Mouse (Mus musculus) embryonic stem cell, embryonic (primary cell): ENCODE measurements around the gene Tmem170.

ENCODE experiments used
- CTCF ChIA-PET, 4 experiments: fragments of 300-600 bp in 2 of 4; fragments of 350-600 bp in 2 of 4; sonication (Branson Sonifier 250); formaldehyde crosslinking; loops; one replicate each; lab custom pipeline; 2022; ENCODE audit warnings: inconsistent platforms in 2 of 4; lab: Charles Lee
- POLR2A ChIA-PET, 4 experiments: fragments of 300-600 bp in 2 of 4; fragments of 350-600 bp in 2 of 4; sonication (Branson Sonifier 250); formaldehyde crosslinking; loops; one replicate each; lab custom pipeline; 2022; ENCODE audit warnings: antibody characterized with exemption in 4 of 4, inconsistent platforms in 1 of 4; lab: Charles Lee

Gene Tmem170

DNA sequence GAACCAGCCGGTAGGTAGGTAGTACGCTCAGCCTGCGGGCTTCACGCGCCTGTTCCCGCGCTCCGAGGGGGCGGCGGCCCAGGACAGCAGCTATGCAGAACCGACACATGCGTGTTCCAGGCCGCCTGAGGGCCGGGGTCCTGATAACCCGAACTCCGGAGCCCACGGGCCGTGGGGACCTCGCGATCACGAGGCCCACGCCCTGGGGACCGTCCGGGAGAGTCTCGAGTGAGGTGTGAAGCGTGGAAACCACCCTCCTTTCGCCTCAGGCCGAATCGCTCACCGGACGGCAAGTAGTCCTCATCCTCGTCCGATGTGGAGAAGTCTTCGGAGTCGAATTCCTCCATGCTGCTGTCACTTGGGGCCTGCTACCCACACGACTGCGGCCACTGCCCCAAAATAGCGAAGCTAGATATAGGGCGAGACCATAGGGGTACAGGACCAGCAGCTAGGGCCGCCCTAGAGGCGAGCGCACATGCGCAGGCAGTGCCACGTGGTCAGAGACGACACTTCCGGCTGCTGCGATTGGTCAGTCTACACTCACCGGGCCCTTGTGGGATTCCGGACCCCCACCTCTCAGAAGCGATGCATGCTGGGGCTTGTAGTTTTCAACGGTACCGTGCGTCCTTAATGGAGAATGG is 22.6 kb downstream of the Tmem170 start, which contains the start of gene Cfdp1:
TSS of gene Cfdp1 (minus strand) at position 431 of the 641 bp plus-strand sequence.
- ChIA-PET POLR2A (interaction anchor here (0.6 to 2.3 kb wide), 28 partner anchors 8 to 550 kb away, joined by 3 to 12 read pairs (median 3); partner anchors contain the start of genes Gabarapl2 (in 2 of the 4), Adat1 (in 1 of the 4), Chst5 (in 1 of the 4) and Tmem231 (in 1 of the 4)), CTCF (interaction anchor here in 3 of 4 experiments (0.5 to 1.3 kb wide), 6 partner anchors 20 to 352 kb away, joined by 3 to 5 read pairs (median 4); no protein-coding TSS in a partner anchor)

DNA sequence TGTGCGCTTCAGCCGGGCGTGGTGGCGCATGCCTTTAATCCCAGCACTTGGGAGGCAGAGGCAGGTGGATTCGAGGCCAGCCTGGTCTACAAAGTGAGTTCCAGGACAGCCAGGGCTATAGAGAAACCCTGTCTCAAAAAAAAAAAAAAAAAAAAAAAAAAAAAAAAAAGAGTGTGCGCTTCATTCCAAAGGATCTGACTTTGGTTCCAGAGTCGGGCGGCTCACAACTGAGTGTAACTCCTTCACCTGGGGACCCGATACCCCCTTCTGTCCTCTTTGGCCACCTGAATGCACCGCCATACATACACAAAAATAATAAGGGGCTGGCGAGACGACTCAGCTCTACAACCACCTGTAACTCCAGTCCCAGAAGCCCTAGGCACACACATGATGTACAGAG is 23.3 kb downstream of the Tmem170 start:
- ChIA-PET POLR2A (interaction anchor here in 3 of 4 experiments (0.6 to 2.3 kb wide), 20 partner anchors 9 to 210 kb away, joined by 3 to 12 read pairs (median 4); partner anchors contain the start of genes Gabarapl2 (in 2 of the 3), Adat1 (in 1 of the 3), Chst5 (in 1 of the 3) and Tmem231 (in 1 of the 3)), CTCF (interaction anchor here (0.5 to 1.3 kb wide), 7 partner anchors 20 to 182 kb away, joined by 3 to 5 read pairs (median 3); no protein-coding TSS in a partner anchor)

DNA sequence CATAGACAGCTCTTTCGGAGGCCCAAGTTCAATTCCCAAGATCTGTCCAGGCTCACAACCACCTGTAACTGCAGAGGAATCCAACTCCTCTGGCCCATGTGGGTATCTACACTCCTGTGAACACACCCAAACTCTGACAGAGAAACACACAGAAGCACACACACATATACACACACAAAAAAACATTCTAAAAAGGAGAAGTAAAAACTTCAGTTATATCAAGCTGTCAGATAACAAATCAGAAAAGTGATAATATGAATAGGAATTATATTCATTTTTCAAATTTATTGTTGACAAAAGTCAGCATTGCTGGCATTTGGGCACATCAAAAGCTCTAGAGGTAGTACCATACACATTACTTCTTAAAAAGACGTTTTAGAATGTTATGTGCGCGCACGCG is 29.8 kb downstream of the Tmem170 start:
- CTCF ChIA-PET: interaction anchor here in 1 of 4 experiments (0.6 kb wide), 1 partner anchor 23 kb away, joined by 3 read pairs; no protein-coding TSS in a partner anchor
- POLR2A ChIA-PET: no interaction called here

GRCm38 (mm10) chr8:111835540-111835939 is 41.0 kb downstream of the Tmem170 start:
- ChIA-PET POLR2A (no interaction called here), CTCF (no interaction called here)

GRCm38 (mm10) chr8:111834011-111834410 is 42.5 kb downstream of the Tmem170 start:
- ChIA-PET POLR2A (interaction anchor here in 3 of 4 experiments (0.6 to 1.6 kb wide), 3 partner anchors 20 to 150 kb away, joined by 3 to 4 read pairs (median 4); partner anchors contain the start of gene Cfdp1 (in 2 of the 3)), CTCF (interaction anchor here in 3 of 4 experiments (0.6 to 1.3 kb wide), 6 partner anchors 10 to 153 kb away, joined by 3 to 5 read pairs (median 3); partner anchors contain the start of gene Cfdp1 (in 1 of the 3))

DNA sequence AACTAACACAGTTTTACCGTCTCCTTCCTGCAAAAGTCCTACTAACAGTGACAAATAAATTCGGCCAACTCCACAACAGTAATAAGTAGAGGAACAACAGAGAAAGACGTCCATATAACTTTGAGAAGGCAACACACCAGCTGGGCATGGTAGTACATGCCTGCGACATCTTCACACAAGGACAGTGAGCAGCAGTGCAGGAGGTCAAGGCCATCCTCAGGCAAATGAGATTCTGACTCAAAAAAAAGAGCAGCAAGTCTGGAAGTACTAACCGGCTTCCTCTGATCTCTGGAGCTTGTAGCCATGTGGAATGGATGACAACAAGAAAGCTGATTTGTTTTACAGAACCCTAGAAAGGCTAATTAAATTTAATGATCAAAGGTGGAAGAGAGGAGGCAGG is 43.6 kb downstream of the Tmem170 start:
- ChIA-PET POLR2A (interaction anchor here in 2 of 4 experiments (0.5 to 0.6 kb wide), 3 partner anchors 9 to 205 kb away, joined by 4 to 8 read pairs (median 4); no protein-coding TSS in a partner anchor), CTCF (interaction anchor here in 3 of 4 experiments (0.8 to 1.3 kb wide), 4 partner anchors 9 to 156 kb away, joined by 3 to 5 read pairs (median 3); partner anchors contain the start of gene Cfdp1 (in 1 of the 3))

- CTCF ChIA-PET: no interaction called here
- POLR2A ChIA-PET: interaction anchor here in 1 of 4 experiments (0.8 kb wide), 1 partner anchor 21 kb away, joined by 4 read pairs; no protein-coding TSS in a partner anchor
Measured at GRCm38 (mm10) chr8:111831996-111832395, 44.6 kb downstream of the Tmem170 start.

- POLR2A ChIA-PET: no interaction called here
Measured at GRCm38 (mm10) chr8:111828595-111828994, 48.0 kb downstream of the Tmem170 start.

DNA sequence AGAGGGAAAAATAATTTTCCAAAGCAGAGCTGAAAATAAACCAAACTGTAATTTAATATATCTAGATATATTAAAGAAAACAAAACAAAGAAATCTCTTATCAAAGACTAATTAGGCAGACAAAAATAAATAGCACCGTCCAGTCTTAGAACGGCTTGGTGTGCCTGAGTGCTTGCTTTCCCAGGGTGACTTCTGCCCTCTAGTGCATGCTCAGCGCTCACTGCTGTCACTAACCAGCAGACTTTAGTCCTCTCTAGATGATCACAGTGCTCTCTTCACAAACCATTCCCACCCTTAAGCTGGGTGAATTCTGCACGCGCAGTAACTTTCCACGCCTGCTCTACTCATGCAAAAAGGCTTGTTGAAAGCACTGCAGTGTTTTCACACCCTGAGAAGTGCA is 51.3 kb downstream of the Tmem170 start:
- CTCF ChIA-PET: interaction anchor here (0.6 to 3.3 kb wide), 8 partner anchors 56 to 207 kb away, joined by 3 to 14 read pairs (median 4); no protein-coding TSS in a partner anchor

More at GRCm38 (mm10) chr8:111828595-111828994, 48.0 kb downstream of the Tmem170 start:
- CTCF ChIA-PET: interaction anchor here in 1 of 4 experiments (1.7 kb wide), 1 partner anchor 152 kb away, joined by 3 read pairs; no protein-coding TSS in a partner anchor

DNA sequence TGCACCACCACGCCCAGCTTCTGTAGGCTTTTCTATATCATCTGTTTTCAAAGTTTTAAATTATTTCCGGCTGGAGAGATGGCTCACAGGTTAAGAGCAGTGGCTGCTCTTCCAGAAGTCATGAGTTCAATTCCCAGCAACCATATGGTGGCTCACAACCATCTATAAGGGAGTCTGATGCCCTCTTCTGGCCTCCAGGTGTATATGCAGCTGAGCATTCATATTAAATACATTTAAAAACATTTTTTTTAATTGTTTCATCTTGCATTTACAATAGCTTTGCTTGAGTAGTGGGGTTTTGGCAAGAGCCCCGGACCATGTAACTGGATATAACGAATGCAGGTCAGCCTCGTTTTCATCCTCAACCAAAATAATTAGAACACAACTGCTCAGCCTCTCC is 52.2 kb downstream of the Tmem170 start:
- CTCF ChIA-PET: interaction anchor here (0.6 to 3.3 kb wide), 16 partner anchors 9 to 148 kb away, joined by 3 to 14 read pairs (median 4); no protein-coding TSS in a partner anchor
- POLR2A ChIA-PET: interaction anchor here in 2 of 4 experiments (0.6 to 1.1 kb wide), 3 partner anchors 10 to 90 kb away, joined by 3 read pairs; no protein-coding TSS in a partner anchor

More for the DNA sequence above, 51.3 kb downstream of the Tmem170 start:
- POLR2A ChIA-PET: interaction anchor here in 3 of 4 experiments (0.6 to 1.2 kb wide), 7 partner anchors 28 to 261 kb away, joined by 3 to 4 read pairs (median 3); partner anchors contain the start of gene Adat1 (in 1 of the 3)

GRCm38 (mm10) chr8:111821199-111821598 is 55.4 kb downstream of the Tmem170 start:
- ChIA-PET CTCF (interaction anchor here in 2 of 4 experiments (0.7 to 1.5 kb wide), 5 partner anchors 13 to 145 kb away, joined by 3 to 5 read pairs (median 3); no protein-coding TSS in a partner anchor), POLR2A (interaction anchor here (0.6 to 1.7 kb wide), 10 partner anchors 10 to 1629 kb away, joined by 3 to 7 read pairs (median 4); partner anchors contain the start of gene Wdr59 (in 1 of the 4))

DNA sequence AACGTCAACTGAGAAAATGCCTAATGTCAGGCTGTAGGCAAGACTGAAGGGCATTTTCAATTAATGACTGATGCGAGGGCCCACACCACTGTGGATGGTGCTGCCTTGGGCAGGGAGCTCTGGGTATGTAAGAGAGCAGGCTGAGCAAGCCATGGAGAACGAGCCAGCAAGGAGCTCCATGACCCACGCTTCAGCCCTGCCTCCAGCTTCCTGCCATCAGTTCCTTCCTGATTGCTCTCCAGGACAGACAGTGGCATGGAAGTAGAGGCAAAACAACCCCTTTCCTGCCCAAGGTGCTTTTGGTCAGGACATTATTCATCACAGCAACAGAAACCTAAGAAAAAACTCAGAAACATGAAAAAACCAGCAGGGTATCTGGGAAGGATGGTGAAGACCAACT is 55.9 kb downstream of the Tmem170 start:
- CTCF ChIA-PET: interaction anchor here in 2 of 4 experiments (0.8 to 1.3 kb wide), 3 partner anchors 13 to 140 kb away, joined by 3 to 4 read pairs (median 3); no protein-coding TSS in a partner anchor
- POLR2A ChIA-PET: interaction anchor here (0.7 to 1.7 kb wide), 7 partner anchors 18 to 1629 kb away, joined by 3 to 4 read pairs (median 3); no protein-coding TSS in a partner anchor

- ChIA-PET CTCF (interaction anchor here in 3 of 4 experiments (0.7 to 1.3 kb wide), 5 partner anchors 9 to 139 kb away, joined by 3 to 4 read pairs (median 3); no protein-coding TSS in a partner anchor), POLR2A (interaction anchor here in 3 of 4 experiments (1.1 to 1.8 kb wide), 6 partner anchors 10 to 108 kb away, joined by 3 to 6 read pairs (median 4); partner anchors contain the start of gene Cfdp1 (in 1 of the 3))
Measured at GRCm38 (mm10) chr8:111820018-111820417, 56.5 kb downstream of the Tmem170 start.

GRCm38 (mm10) chr8:111818556-111818955 is 58.0 kb downstream of the Tmem170 start:
- CTCF ChIA-PET: no interaction called here
- POLR2A ChIA-PET: interaction anchor here in 1 of 4 experiments (0.7 to 1.8 kb wide), 3 partner anchors 9 to 192 kb away, joined by 3 to 6 read pairs (median 6); no protein-coding TSS in a partner anchor

- ChIA-PET CTCF (interaction anchor here in 3 of 4 experiments (0.5 to 1.0 kb wide), 3 partner anchors 25 to 455 kb away, joined by 3 read pairs; no protein-coding TSS in a partner anchor), POLR2A (interaction anchor here in 2 of 4 experiments (0.8 to 2.8 kb wide), 6 partner anchors 9 to 26 kb away, joined by 3 to 8 read pairs (median 4); no protein-coding TSS in a partner anchor)
Measured at GRCm38 (mm10) chr8:111815078-111815477, 61.5 kb downstream of the Tmem170 start.

- CTCF ChIA-PET: no interaction called here
- POLR2A ChIA-PET: interaction anchor here in 2 of 4 experiments (0.5 to 2.8 kb wide), 2 partner anchors 12 to 24 kb away, joined by 3 to 8 read pairs; no protein-coding TSS in a partner anchor
Measured at GRCm38 (mm10) chr8:111813818-111814217, 62.7 kb downstream of the Tmem170 start.
